Mouse (Mus musculus) adrenal gland, adult (tissue): Measurements from ENCODE around the gene Otud7a.
"Not testable (repeated sequence)": the region's sequence is repeated elsewhere in the genome, so short reads cannot be mapped to it uniquely, and the experiment has no call there.

Experiments
- DNase-seq, 2 experiments: peaks; one replicate each; pipeline ENCODE4 v3.0.0; 2022 to 2023; ENCODE audit warnings: low spot score in 1 of 2; ENCODE audit not compliant: inconsistent age in 2 of 2

Otud7a gene

DNA sequence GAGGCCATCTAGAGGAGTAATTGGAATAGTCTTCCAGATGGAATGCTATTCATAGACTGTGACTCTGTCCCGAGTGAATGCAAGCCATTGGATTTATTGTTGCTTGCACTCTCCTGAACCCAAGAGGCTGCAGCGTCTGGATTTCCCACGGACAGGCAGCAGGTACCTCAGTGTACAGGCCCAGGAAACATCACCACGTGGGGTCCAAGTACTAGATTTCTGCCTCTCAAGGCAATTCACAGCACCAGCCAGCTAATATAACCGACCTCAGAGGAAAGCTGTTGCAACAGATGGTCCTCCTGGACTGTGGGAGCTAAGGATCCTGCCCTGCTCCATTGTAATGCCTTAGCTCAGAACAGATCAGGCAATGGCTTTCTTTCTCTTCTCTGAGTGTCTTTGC lies 111.8 kb downstream of the Otud7a start:
- DNase-seq = no peak

DNA sequence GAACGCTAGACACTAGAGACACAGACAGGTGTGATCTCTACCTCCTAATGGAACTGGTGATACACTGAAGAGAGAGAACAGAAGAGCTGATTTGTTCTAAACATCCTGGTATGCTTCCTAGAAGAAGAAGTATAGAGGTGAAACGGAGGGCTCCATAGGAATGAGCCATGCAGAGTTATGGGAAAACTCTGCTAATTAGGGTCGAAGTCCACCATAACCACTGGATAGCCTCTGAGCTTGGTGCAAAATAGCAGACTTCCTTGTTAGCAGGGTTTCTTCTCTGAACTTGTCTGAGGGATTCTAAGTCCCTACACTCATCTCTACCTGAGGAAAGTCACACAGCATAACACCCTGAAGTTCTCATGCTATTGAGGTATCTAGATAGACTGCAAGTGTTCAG lies 114.4 kb downstream of the Otud7a start:
- DNase-seq = no peak

DNA sequence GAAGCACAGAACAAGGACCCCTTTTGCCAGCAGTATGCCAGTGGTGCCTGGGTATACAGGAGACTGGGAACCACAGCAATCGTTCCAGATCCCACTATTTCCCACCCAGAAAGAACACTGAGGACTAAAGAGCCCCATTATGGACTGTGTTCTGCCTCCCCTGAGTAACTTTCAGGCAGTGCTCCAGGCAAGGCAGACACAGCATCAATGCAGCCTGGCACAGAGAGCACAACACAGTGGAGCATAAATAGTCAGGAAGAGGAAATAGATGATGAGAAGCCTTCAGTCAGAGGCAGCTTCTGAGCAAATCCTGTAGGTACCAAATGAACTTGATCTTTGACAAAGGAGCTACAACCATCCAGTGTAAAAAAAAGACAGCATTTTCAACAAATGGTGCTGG lies 115.1 kb downstream of the Otud7a start:
- no peak for DNase-seq

DNA sequence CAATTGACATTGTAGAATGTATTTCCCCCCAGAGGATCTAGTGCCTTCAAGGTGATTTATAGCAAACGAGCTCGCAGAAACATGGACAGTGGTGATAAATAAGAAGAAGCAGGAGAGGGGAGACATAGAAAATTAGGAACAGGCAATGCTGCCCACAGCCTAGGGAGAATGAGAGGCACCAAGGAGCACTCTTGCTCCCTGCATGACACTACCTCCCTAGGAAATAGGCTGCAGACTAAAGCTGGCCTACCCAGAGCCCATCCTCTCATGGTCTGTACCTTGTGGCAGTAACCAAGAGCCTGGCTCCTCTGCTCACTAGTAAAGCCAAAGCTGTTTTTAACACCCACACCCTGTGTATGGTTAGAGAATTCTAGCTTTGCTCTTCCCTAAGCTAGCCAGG lies 138.8 kb downstream of the Otud7a start:
- DNase-seq = no peak

DNA sequence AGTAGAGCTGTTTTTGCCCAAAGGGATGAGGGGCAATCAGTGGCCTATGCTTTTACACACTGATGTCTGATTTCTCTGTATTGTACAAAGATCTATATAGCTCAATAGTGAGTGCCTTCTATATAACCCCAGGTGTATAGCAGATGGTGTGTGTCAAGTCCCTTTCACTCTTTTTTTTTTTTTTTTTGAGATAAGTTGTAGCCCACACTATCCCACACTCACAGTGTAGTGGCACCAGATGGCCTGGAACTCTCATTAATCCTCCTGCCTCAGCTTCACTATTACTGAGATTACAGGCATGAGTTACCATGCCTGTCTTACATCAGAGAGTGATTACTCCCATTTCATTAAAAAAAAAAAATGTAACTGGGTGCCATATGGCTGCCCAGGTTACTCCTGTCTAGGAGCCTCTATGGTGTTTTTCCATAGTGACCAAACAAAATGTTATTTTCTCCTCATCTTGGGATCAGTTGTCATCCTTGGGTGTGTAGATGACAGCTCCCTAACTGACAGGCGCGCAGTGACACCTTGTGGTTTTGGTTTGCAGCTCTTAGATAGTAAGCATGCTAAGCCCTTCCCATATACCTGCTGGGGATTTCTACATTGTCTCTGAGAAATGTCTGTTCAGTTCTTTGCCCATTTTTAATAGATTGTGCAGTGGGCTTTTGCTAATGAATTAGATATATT lies 141.8 kb downstream of the Otud7a start:
- no peak for DNase-seq

DNA sequence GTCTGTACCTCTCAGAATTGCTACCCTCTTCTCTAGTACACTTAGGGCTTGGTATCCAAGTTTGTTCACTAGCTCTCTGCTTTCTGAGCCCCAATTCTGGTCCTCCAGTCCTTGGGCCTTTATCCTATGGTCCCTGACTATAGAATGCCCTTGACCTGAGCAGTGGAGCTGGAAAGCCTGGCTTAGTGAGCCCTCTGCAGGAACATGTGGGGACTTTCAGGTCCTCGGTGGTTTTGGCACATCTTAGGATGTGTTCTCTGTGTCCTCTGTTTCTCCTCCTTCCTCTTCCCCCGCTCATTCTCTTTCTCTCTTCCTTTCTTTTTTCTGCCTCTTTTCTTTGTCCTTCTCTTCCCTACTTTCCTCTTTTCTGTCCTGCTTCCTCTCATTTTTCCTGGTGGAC lies 145.8 kb downstream of the Otud7a start:
- DNase-seq = no peak

DNA sequence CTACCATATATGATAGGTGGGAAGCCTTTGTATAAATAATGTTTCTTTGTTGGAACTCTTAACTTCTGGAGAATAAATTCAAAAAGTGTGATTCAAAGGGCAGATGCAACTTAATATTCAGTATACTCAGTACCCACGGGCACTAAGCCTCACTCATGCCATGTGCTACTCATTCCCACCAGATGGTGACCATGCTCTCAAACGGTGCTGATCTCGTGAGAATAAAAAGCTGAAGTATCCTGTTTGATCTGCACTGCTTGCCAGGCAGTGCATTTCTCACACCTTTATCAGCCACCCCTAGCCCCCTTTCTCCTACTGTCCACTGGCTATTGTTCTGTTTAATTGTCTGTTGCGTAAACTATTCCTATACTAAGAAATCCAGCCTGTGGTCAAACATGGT lies 146.8 kb downstream of the Otud7a start:
- DNase-seq = no peak

DNA sequence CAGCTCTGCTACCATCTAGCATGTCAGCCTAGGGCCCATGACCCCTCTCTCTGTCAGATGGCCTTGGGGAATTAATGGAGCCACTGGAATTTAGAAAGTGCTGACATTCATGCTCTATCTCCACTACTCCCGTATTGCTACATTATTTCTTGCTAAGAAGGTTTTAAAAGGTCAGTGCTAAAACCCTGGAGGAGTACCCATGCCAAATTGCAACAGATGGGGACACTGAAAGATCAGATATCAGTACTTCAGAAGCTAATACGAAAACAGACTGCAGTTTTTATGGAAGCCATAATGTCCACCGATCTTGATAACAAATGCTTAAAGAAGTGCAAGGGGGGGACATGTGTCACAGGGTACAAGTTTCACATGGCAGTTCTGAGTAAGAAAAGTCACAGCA lies 147.5 kb downstream of the Otud7a start:
- DNase-seq = no peak

DNA sequence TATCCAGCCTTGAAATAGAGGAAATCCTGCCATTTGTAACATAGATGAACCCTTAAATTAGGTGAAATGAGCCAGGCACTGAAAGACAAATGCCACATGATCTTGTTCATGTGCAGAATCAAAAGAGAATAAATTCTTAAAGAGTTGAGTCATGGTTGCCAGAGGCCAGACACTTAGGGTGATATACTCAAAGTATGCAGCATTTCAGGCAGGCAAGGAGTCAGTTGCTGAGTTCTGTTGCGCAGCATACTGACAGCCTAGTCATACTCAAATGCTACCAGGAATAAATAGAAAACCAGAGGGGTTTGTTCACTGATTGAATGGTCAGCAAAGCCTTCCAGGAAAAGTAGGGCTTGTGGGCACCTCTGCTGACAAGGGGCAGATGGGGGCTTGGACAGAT lies 160.3 kb downstream of the Otud7a start:
- DNase-seq = no peak

DNA sequence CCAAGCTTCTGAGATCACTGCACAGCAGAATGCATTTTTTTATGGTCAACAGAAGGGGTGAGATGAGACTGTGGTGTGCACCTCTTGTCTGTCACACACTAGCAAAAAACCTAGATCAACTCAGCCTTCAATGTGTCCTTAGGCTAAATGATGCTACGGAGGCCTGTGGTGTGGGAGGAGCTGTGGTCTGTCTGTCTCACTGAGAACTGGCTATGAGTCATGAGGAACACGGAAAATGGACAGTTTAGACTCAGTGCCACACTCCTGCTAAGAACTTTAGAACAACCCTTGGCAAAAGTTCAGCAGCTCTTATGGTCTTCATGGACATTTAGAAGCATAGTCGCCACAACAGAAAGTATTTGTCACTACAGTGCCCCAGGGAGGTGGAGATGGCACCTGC lies 172.5 kb downstream of the Otud7a start:
- DNase-seq = no peak

DNA sequence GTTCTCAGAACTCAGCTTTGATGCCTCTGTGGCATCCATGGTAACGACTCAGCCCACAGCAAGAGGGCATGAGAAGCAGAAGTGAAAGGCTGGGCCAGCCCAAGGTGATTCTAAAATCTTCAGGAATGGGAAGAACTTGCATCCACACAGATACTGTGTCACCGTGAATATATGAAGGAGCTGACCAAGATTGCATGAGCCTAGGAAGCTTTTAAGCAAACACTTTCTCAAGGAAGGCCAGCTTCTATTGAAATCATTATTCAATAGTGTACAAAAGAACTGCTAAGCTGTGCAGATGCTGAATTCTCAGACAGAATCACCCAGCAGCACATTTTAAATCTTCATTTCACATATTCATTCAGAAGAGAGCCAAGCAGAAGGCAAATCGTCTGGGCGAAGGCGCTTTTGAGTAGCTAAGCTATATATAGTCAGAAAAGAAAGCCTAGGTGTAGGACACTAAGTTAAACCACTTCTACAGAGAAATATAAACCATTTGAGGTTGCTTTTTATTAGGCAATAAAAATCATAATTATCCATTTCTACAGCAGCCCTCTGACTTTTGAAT lies 176.3 kb downstream of the Otud7a start:
- DNase-seq = no peak

DNA sequence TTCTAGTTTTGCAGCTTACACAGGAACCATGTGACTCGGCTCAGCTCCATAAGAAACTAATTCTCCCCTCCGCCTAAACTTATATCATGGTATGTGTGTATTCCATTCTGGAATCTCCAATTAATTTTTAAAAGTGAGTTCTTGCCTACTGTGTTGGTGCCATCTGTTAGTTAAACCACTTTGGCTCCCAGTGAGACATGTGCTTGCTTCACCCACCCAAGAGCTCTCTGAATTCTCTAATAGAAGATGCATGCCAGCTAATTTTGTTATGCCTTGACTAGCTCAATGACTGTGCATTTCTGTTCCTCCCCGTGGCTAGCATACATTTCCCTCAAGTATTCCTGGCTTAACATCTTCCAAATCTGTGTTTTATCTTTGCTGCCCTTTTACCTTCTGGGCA lies 193.1 kb downstream of the Otud7a start:
- DNase-seq = no peak

DNA sequence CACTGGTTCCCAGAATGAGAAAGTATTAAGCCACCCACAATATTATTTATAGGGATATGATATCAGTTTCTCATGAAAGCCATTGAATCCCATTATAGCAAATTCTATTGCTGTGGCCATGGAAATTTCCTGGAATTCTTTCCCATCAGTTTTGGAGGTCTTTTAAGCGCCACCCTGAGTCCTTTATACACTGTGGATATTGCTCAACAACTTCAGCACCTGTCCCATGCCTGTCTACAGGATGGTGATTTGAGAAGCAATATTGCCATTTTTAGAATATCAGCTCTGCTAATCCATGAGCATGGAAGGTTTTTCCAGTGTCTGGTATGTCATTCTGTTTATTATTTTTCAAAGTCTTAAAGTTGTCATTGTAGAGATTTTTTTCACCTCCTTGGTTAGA lies 199.5 kb downstream of the Otud7a start:
- DNase-seq = no peak

DNA sequence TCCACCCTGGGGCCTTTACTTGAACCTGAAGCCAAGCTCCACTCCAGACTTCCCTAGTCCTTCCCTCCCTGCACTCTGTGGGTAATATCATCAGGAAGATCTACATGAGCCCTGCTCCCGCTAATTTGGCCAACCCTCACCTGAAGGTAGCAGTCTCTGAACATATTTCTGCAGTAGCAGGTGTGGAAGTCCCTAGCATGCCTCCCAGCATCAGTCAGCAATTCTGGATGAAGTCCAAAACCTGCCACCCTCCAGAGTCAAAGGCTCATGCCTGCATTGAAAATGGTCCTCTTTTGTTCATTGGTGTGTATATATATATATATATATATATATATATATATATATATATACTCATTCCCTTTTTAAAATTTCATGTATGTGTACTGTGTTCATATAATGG lies 202.6 kb downstream of the Otud7a start:
- no peak for DNase-seq

DNA sequence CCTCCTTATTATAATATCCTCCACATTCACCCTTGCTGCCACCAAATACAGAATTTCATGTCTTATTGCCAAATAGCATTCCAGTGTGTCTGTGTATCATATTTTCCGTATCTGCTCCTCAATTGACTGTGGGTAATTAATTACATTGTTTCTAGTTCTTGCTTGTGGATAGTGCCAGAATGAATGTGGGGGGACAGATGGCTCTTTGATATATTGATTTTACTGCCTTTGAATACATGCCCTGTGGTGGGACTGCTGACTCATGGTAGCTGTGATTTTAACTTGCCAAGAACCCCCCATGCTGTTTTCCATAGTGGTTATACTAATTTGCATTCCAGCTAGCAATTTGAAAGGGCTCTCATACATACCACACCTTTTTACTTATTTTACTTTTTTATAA lies 215.7 kb downstream of the Otud7a start:
- DNase-seq = no peak

DNA sequence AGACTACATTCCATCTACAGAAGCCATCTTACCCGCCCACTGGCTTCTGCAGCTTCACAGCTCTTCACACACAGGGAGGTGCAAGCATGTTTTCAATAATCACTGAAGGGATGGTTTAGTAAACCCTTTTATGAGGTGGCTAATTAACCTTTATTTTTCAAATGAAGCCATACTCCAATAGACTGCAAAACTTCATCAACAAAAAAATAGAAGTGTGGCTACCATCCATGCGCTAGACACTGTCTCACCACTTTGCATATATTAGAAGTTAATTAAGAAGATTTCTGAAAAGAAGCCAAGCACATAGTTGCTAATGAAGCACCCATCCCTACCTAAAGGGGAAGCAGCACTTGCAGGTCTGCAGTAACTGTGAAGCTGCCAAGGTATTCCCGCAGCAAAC lies 218.2 kb downstream of the Otud7a start:
- no peak for DNase-seq

DNA sequence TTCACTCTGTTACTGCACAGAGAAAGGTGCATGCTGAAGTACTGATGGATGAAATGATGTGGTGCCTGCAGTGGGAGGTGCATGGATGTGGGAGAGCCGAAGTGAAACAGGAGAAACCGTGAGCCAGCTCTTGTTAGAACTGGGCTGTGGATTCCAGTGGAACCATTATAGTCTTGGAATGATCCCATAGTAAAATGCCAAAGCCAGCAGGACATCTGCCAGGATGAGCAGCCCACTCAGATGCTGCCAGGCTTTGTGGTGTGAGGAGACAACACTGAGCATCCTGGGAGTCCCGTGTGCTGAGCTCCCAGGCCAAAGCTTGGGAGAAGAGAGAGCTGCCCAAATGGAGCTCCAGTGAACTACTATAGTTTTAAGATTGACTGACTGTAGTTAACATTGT lies 220.9 kb downstream of the Otud7a start:
- DNase-seq = no peak

DNA sequence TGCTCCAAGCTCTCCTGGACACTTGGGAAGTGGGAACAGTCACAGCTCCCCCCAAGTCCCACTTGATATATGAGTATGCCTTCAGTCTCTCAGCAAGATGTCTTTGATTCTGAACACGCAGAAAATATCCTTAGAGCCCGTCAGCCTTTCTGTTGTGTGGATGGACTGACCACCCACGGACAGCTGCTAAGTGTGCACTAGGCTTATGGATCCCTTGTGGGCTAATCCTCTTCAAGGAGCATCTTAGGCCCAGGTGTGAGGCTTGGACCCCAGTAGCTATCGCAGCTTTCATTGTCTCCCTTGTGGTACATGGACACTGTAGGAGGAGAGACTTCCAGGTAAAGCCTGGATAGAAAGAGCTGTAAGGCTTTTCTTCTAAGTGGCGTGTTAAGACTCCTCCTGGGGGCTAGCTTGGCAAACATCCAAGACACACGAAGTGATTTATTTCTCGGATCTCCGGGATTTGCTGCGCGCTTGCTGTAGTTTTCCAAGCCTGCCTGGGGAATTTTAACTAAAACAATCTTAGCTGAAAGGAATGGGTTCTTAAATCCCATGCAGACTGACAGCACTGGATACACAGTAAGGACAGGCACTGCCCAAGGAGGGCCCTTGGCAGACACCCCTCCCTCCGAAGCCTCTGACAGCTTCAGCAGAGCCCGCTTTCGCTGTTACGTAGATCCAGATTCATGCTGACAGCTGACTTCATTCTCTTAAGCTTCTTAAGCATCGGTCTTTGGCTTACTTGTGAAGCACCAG lies 223.6 kb downstream of the Otud7a start:
- DNase-seq = no peak

DNA sequence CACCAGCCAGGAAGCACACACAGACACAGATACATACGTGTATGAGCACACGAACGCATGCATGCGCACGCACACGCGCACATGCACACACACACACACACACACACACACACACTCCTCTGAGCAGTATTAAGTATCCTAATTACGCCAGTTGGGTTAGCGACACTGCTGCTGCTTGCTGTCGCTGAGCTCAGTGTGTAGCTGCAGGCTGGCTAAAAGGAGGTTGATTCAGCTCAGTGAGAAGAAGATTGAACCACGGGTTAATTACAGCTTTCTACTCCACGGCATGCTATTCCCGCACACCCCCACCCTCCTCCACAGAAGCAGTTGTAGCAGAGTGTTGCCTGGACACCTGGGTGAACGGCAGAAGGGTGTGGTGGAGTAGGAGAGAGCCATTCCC lies 224.4 kb downstream of the Otud7a start:
- no peak for DNase-seq

DNA sequence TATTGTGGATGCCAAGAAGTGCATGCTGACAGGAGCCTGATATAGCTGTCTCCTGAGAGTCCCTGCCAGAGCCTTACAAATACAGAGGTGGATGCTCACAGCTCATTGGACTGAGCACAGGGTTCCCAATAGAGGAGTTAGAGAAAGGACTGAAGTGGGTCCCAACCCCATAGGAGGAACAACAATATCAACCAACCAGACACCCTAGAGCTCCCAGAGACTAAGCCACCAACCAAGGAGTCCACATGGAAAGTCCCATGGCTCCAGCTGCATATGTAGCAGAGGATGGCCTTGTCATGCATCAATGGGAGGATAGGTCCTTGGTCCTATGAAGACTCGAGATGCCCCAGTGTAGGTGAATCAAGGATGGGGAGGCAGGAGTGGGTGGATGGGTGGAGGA lies 226.4 kb downstream of the Otud7a start:
- not testable (repeated sequence) for DNase-seq

DNA sequence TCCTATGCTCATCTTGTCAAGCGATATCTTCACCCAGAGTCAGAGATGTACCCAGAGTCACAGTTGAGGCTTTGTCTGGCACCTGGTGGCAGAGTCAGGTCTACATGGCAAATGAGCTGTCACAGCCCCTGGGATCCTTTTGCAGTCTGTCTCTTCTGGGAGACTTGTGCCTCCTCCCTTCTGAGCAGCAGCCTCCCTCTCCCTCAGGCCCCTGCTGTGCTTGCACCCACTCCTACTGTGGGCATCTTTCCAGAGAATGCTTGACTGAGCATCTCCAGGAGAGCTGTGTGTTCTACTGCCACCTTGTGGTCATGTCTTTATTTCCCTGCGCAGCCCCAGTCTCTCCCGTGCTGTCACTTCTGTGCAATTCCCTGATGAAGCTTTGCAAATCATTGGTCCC lies 227.4 kb downstream of the Otud7a start:
- DNase-seq = peak; percentile 32 to 77

DNA sequence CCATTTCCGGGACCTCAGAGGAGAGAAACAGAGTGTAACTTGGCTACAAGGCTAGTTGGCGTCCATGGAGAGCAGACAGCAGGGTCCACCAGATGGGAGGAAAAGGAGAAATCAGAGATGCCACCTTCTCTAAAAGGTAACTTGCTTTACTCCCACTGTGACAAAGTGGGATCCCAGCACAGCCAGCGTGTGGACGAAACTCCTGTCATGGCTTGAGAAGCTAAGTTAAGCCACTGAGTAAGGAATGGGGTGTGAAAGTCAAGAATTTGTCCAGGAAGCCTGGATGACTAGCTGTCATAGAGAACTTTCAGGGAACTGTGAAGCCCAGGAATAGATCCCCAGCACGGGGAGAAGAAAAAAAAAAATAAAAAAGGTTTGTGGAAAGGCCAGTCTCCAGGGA lies 232.1 kb downstream of the Otud7a start:
- no peak for DNase-seq

DNA sequence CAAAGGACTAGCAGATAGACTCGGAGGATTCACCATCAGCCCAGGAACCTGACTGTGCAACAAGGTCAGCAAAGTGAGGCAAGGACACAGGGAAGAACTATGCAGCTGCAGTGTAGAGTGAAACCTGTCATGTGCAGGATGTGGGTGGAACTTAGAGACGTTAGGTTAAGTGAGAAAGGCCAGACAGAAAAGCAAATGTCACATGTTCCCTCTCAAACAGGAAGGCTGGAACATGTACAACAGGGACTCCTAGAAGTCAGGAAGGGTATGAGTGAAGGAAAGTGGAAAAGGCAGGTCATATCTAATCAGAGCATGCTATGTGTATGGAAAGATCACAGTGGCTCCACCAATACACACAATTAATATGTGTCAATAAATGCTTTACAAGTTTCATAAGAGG lies 232.6 kb downstream of the Otud7a start:
- DNase-seq = no peak
